Mouse (Mus musculus): ENCODE measurements around the gene Daxx.

The Daxx gene

GRCm38 (mm10) chr17:33920282-33921097, 11.3 kb downstream of the Daxx start:
- DNase-seq (ENCODE audit: low read depth, low spot score), result peak; percentile 92

DNA sequence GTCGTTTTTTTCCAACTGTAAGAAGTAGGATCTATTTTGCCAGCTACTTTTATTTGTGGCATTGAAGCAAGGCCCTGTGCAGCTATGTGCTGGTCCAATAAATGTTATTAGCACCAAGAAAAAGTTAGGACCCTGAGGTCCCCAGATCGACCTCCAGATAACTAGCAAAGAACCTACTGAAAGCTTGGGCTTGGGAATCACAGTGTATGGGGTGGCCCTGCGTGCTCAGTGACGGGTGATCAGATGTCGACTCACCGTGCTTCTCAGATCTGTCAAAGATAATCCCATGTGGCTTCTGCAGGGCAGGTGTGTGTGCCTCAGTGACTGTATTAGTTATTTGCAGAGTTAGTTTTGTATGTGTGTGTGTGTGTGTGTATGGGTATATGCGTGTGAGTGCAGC, 12.1 kb downstream of the Daxx start:
- no peak for DNase-seq (ENCODE audit: low read depth, low spot score)

GRCm38 (mm10) chr17:33924577-33925283, 15.5 kb downstream of the Daxx start:
- peak; percentile 41 for DNase-seq (ENCODE audit: low read depth, low spot score)

- DNase-seq (ENCODE audit: low read depth, low spot score), result no peak
Measured at GRCm38 (mm10) chr17:33925406-33926116, 16.3 kb downstream of the Daxx start.

DNA sequence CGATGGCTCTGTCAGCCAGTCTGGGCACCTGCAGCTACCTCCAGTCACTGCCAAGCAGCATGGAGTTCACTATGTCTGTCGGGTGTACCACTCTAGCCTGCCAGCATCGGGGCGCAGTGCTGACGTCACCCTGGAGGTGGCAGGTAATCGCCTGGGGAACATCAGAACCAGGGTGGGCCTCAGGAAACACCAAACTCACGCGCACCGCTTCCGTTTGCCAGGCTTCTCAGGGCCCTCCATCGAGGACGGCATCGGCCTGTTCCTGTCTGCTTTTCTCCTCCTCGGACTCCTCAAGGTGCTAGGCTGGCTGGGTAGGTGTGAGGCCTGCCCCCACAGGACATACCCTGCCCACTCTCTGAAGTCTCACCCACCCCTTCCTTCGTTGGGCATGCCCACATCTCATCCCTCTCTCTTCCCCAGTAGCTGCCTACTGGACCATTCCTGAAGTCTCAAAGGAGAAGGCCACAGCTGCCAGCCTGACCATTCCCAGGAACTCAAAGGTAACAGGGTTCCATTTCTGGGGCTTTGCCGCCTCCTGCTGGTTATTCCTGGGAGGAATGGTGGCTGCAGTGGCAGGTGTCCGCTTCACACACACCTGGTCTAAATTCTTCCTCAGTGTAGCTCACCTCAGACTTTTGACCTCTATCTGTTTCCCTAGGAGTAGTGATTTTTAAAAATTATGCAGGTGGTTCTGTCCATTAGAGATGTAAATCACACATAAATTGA, 17.2 kb downstream of the Daxx start:
- DNase-seq (ENCODE audit: low read depth, low spot score), result no peak

DNA sequence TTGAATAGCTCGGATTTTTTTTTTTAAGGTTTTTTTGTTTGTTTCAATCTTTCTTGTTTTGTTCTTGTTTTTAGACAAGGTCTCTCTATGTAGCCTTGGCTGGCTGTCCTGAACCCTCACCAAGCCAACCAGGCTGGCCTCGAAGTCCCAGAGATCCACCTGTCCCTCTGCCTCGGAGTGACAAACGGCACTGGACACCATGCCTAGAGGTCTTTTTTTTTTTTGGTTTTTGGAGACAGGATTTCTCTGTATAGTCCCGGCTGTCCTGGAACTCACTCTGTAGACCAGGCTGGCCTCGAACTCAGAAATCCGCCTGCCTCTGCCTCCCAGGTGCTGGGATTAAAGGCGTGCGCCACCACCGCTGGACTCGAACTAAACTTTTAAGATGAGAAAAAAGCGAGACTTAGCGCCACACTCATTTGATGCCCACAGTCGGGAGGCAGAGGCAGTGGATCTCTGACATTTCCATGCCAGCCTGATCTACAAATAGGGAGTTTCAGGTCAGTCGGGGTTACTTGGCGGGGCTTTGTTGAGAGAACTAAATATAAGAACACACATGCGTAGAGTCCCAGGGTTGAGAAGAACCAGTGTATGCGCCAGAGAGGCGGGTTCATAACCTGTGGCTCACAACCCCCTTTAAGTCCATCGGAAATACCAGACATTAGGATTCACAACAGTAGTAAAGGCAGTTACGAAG, 19.2 kb downstream of the Daxx start:
- no peak for DNase-seq (ENCODE audit: low read depth, low spot score)

DNA sequence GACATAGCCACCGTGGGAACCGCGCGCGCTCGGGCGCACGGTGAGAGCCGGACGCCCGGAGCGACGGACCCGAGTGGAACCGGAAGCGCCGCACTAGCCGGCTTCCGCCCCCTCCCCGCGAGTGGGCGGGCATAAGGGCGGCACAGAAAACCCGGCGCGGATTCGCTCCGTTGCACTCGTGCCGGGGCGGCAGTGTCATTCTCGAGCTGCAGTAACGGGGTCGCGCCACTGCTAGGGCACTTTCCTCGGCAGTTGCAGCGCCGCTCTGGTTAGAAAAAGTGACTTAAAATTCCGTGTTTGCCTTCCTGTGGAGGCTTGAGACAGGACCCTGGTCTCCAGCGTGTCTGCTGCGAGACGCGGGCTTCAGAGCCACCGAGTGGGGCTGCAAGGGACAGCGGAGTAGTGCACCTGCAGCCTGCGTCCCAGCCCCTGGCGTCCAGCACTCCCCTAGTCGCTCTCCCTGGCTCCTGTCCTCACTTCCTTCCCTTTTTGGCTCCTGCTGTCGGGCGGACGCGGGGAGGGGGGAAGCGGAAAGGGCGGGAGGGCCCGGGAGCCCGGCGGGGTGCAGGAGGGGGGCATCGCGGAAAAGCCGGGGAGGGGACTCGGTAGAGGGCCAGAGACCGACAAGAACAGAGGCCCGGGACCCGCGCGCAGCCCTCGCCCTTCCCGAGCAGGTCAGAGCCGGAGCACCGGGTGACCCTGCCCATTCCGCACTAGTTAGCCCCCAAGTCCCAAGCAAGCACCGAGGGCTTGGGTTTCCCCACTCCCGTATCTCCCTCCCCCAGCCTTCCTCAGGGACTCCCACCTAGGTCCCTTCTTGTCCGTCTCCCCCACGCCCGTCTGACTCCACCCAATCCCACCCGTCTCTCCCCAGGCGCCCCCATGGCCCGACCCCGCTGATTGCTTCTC, 20.4 kb downstream of the Daxx start, which contains the start of gene Rgl2:
Gene Rgl2, plus strand, starts transcription at position 173 of the 909 bp plus-strand sequence.
- peak; percentile 97 for DNase-seq (ENCODE audit: low read depth, low spot score)

DNA sequence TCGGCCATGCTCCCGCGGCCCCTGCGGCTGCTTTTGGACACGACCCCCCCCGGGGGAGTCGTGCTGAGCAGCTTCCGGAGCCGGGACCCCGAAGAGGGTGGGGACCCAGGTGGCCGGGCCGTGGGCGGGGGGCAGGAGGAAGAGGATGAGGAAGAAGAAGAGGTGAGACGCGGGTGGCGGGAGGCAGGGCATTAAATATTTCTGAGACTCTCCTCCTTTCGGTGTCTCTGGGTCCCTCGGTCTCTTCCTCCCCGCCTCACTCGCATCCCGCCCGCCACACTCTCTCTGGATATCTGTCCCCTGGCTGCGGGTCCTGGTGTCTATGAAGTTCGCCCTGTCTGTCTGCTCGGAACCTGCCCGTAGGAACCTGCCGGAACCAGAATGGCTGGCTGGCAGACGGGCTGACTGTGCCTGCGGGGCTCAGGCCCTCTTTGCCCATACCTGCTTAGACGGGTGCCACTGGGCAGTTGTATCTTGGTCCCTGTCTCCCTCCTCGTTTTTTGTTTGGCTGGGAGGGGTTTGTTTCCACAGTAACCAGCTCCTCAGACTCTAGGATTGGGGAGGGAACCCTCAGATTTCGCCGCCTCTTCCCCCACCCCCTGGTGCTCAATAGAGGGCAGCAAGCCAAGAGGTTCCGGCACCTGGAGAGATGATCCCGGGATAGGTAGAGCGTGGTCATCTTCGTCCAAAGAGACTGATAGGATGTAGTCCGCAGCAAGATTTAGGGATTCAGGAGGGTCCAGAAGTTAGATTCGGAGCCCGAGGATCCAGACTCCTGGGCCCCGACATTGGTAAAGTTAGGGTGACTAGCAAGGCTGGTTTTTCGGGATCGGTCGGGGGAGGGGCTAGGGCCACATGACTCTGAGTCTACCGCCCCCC, 21.3 kb downstream of the Daxx start:
- DNase-seq (ENCODE audit: low read depth, low spot score), result peak; percentile 87

- no peak for DNase-seq (ENCODE audit: low read depth, low spot score)
Measured at GRCm38 (mm10) chr17:33931159-33931866, 22.1 kb downstream of the Daxx start.

DNA sequence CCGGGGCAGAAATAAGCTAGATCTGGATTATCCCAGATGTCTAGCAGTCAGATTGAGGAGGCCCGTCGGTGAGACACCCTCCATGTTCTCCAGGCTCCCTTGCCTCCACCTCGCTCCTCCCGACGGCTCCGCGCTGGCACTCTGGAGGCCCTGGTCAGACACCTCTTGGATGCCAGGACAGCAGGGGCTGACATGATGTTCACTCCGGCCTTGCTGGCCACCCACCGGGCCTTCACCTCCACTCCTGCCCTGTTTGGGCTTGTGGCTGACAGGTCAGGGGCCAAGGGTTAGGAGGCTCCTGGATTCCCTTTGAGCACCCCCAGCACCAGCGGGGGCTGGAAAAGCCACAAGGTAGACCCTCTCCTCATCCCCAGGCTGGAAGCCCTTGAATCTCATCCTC, 22.7 kb downstream of the Daxx start:
- DNase-seq (ENCODE audit: low read depth, low spot score), result no peak

GRCm38 (mm10) chr17:33932448-33932847, 23.2 kb downstream of the Daxx start:
- DNase-seq (ENCODE audit: low read depth, low spot score), result no peak

- DNase-seq (ENCODE audit: low read depth, low spot score), result no peak
Measured at GRCm38 (mm10) chr17:33932970-33933369, 23.8 kb downstream of the Daxx start.

DNA sequence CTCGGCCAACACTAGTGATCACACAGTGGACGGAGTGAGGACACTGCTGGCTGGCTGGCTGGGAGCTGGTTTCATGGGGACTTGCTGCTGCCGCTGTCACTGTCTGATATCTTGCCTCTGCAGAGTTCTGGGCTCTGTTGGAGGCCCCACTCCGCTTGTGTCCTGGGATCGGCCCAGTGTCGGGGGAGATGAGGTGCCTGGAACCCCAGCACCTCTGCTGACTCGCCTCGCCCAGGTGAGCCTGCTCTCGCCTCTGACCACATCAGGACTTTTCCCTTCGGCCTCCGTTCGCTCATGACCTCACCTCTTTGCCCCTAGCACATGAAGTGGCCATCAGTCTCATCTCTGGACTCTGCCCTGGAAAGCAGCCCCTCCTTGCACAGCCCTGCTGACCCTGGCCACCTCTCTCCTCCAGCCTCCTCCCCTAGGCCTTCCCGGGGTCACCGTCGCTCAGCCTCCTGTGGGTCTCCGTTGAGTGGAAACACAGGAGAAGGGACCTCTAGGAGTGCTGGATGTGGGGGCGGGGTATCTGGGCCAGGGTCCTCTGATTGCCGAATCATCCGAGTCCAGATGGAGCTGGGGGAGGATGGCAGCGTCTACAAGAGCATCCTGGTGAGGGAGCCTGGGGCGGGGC, 26.3 kb downstream of the Daxx start:
- DNase-seq (ENCODE audit: low read depth, low spot score), result no peak

DNA sequence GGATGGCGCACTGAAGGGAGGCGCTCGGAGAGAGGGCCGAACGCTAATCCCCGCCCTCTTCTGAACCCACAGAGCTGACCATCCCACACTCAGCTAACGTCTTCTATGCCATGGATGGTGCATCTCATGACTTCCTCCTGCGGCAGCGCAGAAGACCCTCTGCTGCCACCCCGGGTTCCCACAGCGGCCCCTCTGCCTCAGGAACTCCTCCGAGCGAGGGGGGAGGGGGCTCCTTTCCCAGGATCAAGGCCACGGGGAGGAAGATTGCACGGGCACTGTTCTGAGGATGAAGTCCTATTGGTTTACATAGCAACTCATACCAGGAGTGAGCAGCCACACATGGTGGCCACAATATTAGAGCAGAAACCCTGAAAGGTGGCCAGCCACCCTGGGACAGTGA, 27.8 kb downstream of the Daxx start:
- no peak for DNase-seq (ENCODE audit: low read depth, low spot score)

DNA sequence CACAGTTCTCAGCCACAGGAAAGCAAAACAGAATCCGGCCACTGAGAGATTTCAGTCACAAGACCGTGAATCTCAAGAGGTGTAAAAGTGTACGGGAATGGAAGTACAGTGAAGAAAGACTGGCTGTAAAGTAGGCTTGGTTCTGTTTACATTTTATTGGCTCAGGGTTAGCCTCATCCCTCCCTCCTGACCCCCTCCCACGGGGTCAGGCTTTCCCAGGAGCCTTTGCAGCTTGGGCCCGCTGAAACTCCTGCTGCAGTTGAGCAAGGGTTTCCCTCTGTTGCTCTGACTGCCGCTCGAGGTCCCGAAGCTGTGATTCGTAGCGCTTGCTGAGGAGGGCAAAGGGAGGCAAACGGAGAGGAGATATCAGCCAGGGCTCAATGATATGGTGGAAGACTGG, 29.6 kb downstream of the Daxx start:
- no peak for DNase-seq (ENCODE audit: low read depth, low spot score)

GRCm38 (mm10) chr17:33940206-33940805, 31.1 kb downstream of the Daxx start, which contains the start of the genes Pfdn6 and Wdr46:
TSS of gene Pfdn6 (minus strand) at chr17:33940343.
TSS of gene Wdr46 (plus strand) at chr17:33940660.
- DNase-seq (ENCODE audit: low read depth, low spot score), result peak; percentile 96

DNA sequence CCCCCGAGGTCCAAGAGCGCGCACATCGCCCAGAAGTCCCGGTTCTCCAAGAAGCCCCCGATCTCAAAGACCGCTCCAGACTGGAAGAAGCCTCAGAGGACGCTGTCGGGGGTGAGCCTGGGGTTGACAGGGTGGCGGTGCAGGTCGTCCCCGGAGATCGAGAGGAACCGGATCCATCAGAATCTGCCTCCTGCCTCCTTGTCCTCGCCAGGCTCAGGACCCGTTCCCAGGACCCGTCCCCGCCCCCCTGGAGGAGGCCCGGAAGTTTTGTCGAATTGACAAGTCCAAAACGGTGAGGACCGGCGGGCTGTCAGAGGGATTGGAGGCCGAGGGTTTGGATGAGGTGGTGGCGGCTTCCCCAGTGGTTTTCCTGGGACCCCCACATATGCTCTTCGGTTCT, 31.8 kb downstream of the Daxx start:
- DNase-seq (ENCODE audit: low read depth, low spot score), result no peak

Measured in brain, adult 2 months (tissue).